Mouse (Mus musculus) cerebellum, adult 18-20 months (tissue): ENCODE results near the gene Fstl1.

Experiments
- DNase-seq, 2 experiments: peaks; one replicate each; pipeline ENCODE4 v3.0.0; 2021

The Fstl1 gene

DNA sequence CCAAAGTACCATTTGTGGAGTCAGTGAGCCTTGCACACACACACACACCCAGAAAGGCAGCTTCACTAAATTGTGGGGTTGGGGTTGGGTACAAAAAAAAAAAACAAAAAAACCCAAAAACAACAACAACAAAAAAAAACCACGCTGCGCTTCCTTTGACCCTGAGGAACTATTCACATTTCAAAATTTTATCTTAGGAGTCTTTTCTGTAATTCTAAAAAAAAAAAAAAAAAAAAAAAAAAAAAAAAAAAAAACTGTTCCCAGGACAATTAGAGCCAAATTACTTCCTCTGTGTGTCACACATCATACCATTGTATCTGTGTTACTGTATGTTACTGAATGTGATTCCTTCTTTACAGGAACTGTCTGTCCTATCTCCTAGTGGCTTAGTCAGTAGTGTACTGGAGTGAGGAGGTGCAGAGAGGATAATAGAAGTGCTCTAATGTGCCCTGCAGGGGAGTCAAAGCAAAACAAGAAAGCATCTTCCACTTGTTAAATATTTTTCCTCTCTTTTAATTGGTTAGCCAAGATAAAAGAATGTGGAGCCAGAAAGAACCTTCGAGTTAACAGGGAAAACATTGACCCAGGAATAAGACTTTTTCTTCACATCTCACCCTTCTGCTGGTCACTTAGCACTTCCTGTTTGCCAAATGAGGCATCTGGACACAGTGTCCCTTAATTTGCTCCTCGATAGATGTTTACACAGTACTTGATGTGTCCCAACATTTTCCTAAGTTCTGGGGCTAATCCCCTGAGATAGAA, 93.0 kb downstream of the Fstl1 start:
- no peak for DNase-seq

DNA sequence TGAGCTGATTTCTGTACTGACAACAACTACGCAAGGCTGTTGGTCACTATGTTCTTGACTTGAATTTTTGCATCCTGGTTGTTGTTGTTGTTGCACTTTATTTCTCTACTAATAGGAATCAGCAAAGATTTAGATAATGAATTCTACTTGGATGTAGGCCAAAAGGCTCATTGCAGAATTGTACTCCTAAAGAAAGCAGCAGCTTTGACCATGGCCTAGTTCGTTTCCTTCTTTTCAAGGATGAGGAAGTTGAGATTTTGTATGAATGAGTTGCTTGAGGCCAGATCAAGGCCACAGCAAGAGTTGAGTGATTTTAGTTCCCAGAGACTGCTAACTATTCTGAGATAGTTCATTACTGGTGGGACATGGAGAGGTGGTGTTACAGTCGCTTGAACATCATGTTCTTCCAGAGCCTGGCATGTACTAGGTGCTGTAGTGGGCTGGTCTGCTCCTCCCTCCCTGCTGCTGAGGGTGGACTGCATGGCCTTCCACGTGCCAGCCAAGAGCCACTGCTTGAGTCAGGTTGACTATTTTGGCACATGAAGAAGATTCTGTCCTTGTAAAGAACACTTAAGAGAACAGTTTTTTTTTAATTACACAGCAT, 94.5 kb downstream of the Fstl1 start:
- DNase-seq, result no peak

GRCm38 (mm10) chr16:37874501-37875235, 98.0 kb downstream of the Fstl1 start:
- DNase-seq, result no peak

DNA sequence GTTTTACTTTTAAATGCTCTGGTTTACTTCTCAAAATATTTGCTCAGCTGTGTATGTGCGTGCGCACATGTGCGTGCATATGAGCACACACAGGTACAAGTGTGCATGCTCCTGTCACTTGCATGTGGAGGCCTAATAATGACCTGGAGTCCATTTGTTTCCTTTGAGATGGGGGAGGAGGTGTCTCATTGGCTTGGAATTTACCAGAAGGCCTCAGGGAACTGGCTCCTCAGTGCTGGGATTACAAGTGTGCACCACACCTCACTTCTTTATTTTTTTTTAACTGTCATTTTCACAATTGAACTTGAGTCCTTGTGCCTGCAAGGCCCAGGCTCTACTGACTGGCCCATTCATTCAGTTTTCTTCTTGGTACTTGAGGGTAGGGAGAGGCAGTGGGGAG, 100.7 kb downstream of the Fstl1 start:
- DNase-seq, result no peak

DNA sequence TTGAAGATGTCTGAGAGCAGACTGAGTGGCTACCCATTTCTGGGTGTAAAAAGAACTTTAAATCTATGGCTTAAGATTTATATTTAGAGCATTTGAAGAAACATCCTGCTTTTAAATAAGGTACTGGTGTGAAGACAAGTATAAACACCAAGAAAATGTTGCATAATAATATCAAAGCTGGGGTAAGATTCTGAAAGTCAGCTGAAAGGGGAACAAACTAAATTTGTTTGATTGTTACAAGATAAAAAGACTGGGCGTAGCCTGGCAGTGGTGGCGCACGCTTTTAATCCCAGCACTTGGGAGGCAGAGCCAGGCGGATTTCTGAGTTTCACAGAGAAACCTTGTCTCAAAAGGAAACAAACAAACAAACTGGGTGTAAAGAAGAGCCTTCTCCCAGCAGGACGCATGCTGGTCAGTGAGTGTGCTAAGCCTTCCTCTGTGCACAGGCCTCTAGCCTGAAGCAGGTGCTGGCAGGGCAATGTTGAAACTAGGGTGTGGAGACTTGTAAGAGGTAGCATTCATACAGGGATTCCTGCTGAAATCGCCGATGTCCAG, 102.4 kb downstream of the Fstl1 start:
- DNase-seq, result no peak

GRCm38 (mm10) chr16:37879750-37880419, 103.2 kb downstream of the Fstl1 start:
- no peak for DNase-seq

GRCm38 (mm10) chr16:37881168-37881567, 104.5 kb downstream of the Fstl1 start:
- no peak for DNase-seq
